Mouse (Mus musculus) embryo, embryonic 9.5 days (tissue): ENCODE measurements around the gene Pnmal1.

ENCODE experiments used
- DNase-seq: peaks from one replicate; pipeline ENCODE4 v3.0.0-alpha.2; 2017; ENCODE audit errors: extremely low spot score

Pnmal1 gene

DNA sequence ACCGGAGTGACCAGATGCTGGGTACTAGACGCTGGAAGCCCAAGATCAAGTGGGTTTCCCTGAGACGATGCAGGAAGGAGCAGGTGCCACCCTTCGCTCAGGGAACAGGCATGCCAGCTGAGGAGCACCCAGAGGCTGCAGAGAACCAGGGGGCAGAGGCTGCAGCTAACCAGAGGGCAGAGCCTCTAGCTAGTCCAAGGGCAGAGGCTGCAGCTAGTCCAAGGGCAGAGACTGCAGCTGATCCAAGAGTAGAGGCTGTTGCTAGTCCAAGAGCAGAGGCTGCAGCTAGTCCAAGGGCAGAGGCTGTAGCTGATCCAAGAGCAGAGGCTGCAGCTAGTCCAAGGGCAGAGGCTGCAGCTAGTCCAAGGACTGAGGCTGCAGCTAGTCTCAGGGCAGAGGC is 35.9 kb downstream of the Pnmal1 start:
- no peak for DNase-seq

GRCm38 (mm10) chr7:16999233-16999632 is 39.8 kb downstream of the Pnmal1 start:
- DNase-seq, result no peak

GRCm38 (mm10) chr7:16999650-17000049 is 40.2 kb downstream of the Pnmal1 start:
- peak; percentile 87 for DNase-seq

DNA sequence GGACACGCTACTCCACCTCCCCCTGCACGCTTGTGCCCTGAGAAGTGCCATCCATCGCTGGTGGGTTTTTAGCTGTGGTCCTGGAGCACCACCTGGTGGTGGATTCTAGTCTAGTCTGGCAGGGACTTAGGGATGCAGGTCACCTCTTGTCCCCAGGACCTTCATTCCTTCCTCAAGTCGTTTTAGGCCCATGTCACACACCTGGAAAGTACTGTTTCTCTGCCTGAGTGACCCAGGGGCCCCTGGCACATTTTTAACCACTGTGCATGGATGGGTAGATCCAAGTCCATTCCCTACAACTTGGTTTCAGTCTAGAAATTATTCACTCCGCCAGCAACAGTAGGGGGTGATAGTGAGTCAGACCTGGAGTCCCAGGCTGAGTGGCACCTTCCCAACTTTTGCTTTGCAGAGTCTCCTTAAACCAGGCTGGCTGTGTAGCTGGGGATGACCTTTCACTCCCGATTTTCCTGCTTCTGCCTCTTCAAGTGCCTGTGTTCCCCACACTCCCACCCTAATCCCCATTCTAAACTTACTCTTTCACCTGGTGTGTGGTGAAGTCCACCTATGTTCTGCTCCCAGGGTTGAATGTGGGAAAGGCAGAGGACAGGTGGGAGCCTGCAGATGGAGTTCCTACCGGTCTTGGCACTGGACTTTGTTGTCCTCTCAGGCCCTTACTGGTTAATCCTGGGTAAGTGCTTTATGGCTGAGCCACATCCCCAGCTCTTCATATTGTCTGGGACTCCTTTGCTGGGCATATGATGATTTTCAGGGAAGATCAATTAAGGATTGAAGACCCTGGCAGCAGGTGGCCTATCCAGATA is 43.1 kb downstream of the Pnmal1 start:
- DNase-seq, result peak; percentile 87

GRCm38 (mm10) chr7:17003230-17003960 is 43.9 kb downstream of the Pnmal1 start:
- DNase-seq, result no peak

DNA sequence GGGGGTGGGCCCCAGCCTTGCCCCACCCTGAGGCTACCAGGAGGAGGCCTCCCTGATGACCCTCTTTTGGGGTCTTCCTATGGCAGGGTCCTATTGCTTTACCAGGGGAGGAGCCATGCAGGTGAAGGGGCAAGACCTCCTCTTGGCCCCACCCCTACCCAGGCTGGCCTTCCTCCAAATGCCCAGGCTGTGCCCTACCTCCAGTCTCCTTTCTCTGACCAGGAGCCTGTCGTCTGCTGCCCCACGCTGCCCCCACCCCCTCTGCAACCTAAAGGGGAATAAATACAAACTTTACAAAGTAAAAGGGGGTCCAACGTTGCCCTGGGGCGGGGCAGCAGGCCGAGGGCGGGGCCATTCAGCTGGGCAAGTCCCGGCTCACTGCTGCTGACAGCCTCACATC is 45.2 kb downstream of the Pnmal1 start:
- no peak for DNase-seq

GRCm38 (mm10) chr7:17007300-17007699 is 47.8 kb downstream of the Pnmal1 start:
- no peak for DNase-seq

GRCm38 (mm10) chr7:17009326-17010009 is 50.0 kb downstream of the Pnmal1 start:
- DNase-seq, result no peak

- no peak for DNase-seq
These were observed 50.5 kb downstream of the Pnmal1 start for GRCm38 (mm10) chr7:17010010-17010347.

- no peak for DNase-seq
These were observed 52.6 kb downstream of the Pnmal1 start for GRCm38 (mm10) chr7:17011909-17012590.
